Mouse (Mus musculus): ENCODE results near the gene Rhox4b.
"Not testable (repeated sequence)": the region's sequence is repeated elsewhere in the genome, so short reads cannot be mapped to it uniquely, and the experiment has no call there.

Gene Rhox4b

DNA sequence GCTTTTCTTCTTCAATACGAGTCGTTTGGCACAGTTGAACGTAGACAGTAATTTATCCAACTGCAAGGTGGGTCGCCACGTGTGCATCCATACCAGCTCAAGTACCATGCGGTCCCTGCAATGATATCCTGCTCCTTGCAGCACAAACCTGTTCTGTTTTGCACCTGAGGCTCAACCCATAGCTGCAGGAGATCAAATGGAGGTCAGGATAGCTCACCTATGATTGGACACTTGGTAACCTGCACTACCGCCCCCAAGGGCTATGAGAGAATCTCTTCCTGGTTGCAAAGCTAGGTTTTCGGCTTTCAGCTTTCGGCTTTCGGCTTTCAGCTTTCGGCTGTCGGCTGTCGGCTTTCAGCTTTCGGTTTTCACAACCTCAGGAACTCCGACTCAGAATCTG, at the start of gene Rhox4b:
TSS of gene Rhox4b (plus strand) at position 301 of the 400 bp plus-strand sequence.
- not testable (repeated sequence) for DNase-seq (ENCODE audit: low spot score in 2 of 2)

- not testable (repeated sequence) for DNase-seq (ENCODE audit: low spot score in 2 of 2)
Measured at GRCm38 (mm10) chrX:37390548-37390947, 41.7 kb upstream of the Rhox4b start, which contains the start of gene Rhox4a2. Gene Rhox4a2, plus strand, starts transcription at chrX:37390848.

GRCm38 (mm10) chrX:37411767-37412166, 20.5 kb upstream of the Rhox4b start, which contains the start of gene Rhox2b:
Gene Rhox2b, plus strand, starts transcription at chrX:37412067.
- DNase-seq (ENCODE audit: low spot score in 2 of 2): not testable (repeated sequence)

GRCm38 (mm10) chrX:37453380-37453779, 21.1 kb downstream of the Rhox4b start, which contains the start of gene Rhox2c:
Gene Rhox2c, plus strand, starts transcription at chrX:37453680.
- not testable (repeated sequence) for DNase-seq (ENCODE audit: low spot score in 2 of 2)

- DNase-seq (ENCODE audit: low spot score in 2 of 2): not testable (repeated sequence)
Measured at GRCm38 (mm10) chrX:37458285-37458684, 26.0 kb downstream of the Rhox4b start, which contains the start of gene Rhox3c. Gene Rhox3c, plus strand, starts transcription at chrX:37458585.

GRCm38 (mm10) chrX:37480037-37480436, 47.7 kb downstream of the Rhox4b start, which contains the start of gene Rhox4c:
Gene Rhox4c, plus strand, starts transcription at chrX:37480337.
- not testable (repeated sequence) for DNase-seq (ENCODE audit: low spot score in 2 of 2)
